Mouse (Mus musculus) MEL (cell line): ENCODE measurements around the gene Kctd11. TPM values are rescaled to one million over a fixed set of nuclear protein-coding genes. Genes with fewer than 3 reads are reported as not detected.

Experiments used
- DNase-seq: peaks from one replicate; pipeline ENCODE4 v3.0.0; 2011; ENCODE audit warnings: low read depth, low spot score
- H3K27ac ChIP-seq: 2 replicates; pipeline ENCODE4 v1.5.1; 2012; ENCODE audit warnings: low read depth, mild to moderate bottlenecking, control low read depth, low read length, moderate library complexity; ENCODE audit not compliant: control insufficient read depth
- H3K27me3 ChIP-seq, 2 experiments: fragments of 150-350 bp in 1 of 2; sonication (generic) in 1 of 2; 2 replicates each; pipeline ENCODE4 v1.6.1; 2012; ENCODE audit warnings: low read length in 2 of 2, mild to moderate bottlenecking in 2 of 2, improper control_type of control experiment in 1 of 2, moderate library complexity in 1 of 2; ENCODE audit not compliant: insufficient read depth in 2 of 2, control insufficient read depth in 1 of 2
- H3K36me3 ChIP-seq, 2 experiments: 2 replicates each; pipeline ENCODE4 v1.6.1; 2012 to 2014; ENCODE audit warnings: low read length in 2 of 2, improper control_type of control experiment in 1 of 2, inconsistent platforms in 1 of 2, mild to moderate bottlenecking in 1 of 2; ENCODE audit not compliant: insufficient read depth in 2 of 2, control insufficient read depth in 1 of 2
- H3K4me1 ChIP-seq, 2 experiments: fragments of 150-350 bp in 1 of 2; sonication (generic) in 1 of 2; 2 replicates each; pipeline ENCODE4 v1.6.1; 2012; ENCODE audit warnings: low read length in 2 of 2, improper control_type of control experiment in 1 of 2, mild to moderate bottlenecking in 1 of 2; ENCODE audit not compliant: insufficient read depth in 2 of 2, control insufficient read depth in 1 of 2
- H3K4me3 ChIP-seq, 2 experiments: fragments of 150-350 bp in 1 of 2; sonication (generic) in 1 of 2; 2 replicates each; pipeline ENCODE4 v1.5.1; 2012; ENCODE audit warnings: low read depth in 2 of 2, low read length in 2 of 2, mild to moderate bottlenecking in 2 of 2, moderate library complexity in 2 of 2, control low read depth in 1 of 2, improper control_type of control experiment in 1 of 2; ENCODE audit not compliant: control insufficient read depth in 1 of 2, insufficient read depth in 1 of 2
- H3K79me2 ChIP-seq: 2 replicates; pipeline ENCODE4 v1.6.1; 2012; ENCODE audit warnings: mild to moderate bottlenecking, low read length, moderate library complexity; ENCODE audit not compliant: control insufficient read depth, poor library complexity, insufficient read depth
- H3K9ac ChIP-seq: 2 replicates; pipeline ENCODE4 v1.6.1; 2012; ENCODE audit warnings: low read depth, mild to moderate bottlenecking, control low read depth, low read length, moderate library complexity; ENCODE audit not compliant: control insufficient read depth, poor library complexity, severe bottlenecking
- H3K9me3 ChIP-seq: fragments of 150-350 bp; sonication (generic); replicated peaks from 2 replicates; pipeline ENCODE4 v1.6.1; 2012; ENCODE audit warnings: mild to moderate bottlenecking, low read length, improper control_type of control experiment, moderate library complexity; ENCODE audit not compliant: insufficient read depth
- CTCF ChIP-seq, 3 experiments: IDR thresholded peaks in 2 of 3; conservative IDR thresholded peaks in 1 of 3; 2 replicates each; pipeline ENCODE4 v1.5.1; 2011 to 2012; ENCODE audit warnings: low read length in 3 of 3, low read depth in 2 of 3, mild to moderate bottlenecking in 2 of 3, improper control_type of control experiment in 1 of 3, inconsistent platforms in 1 of 3, mixed read lengths in 1 of 3, moderate library complexity in 1 of 3; ENCODE audit not compliant: control insufficient read depth in 1 of 3, insufficient read depth in 1 of 3, poor library complexity in 1 of 3, severe bottlenecking in 1 of 3
- E2F4 ChIP-seq: IDR thresholded peaks from 2 replicates; pipeline ENCODE4 v1.6.1; 2011; ENCODE audit warnings: low read depth, low read length, improper control_type of control experiment, borderline replicate concordance
- ELF1 ChIP-seq: IDR thresholded peaks from 2 replicates; pipeline ENCODE4 v1.6.1; 2014; ENCODE audit warnings: low read depth, mild to moderate bottlenecking, inconsistent platforms, low read length, improper control_type of control experiment, moderate library complexity
- EP300 ChIP-seq, 2 experiments: IDR thresholded peaks; 2 replicates each; pipeline ENCODE4 v1.6.1; 2011; ENCODE audit warnings: improper control_type of control experiment in 2 of 2, low read length in 2 of 2, low read depth in 1 of 2, mild to moderate bottlenecking in 1 of 2
- ETS1 ChIP-seq: IDR thresholded peaks from 2 replicates; pipeline ENCODE4 v1.6.1; 2012; ENCODE audit warnings: low read depth, mild to moderate bottlenecking, inconsistent platforms, low read length, improper control_type of control experiment, moderate library complexity
- GATA1 ChIP-seq: IDR thresholded peaks from 2 replicates; pipeline ENCODE4 v1.6.1; 2011; ENCODE audit warnings: low read depth, low read length, improper control_type of control experiment
- HCFC1 ChIP-seq: IDR thresholded peaks from 2 replicates; pipeline ENCODE4 v1.6.1; 2012; ENCODE audit warnings: low read depth, mild to moderate bottlenecking, inconsistent platforms, low read length, improper control_type of control experiment, moderate library complexity
- KAT2A ChIP-seq: conservative IDR thresholded peaks from 2 replicates; pipeline ENCODE4 v1.6.1; 2012; ENCODE audit warnings: low read depth, low read length, improper control_type of control experiment, inconsistent platforms
- MAFK ChIP-seq: IDR thresholded peaks from 2 replicates; pipeline ENCODE4 v1.6.1; 2011; ENCODE audit warnings: low read depth, mild to moderate bottlenecking, low read length, improper control_type of control experiment, borderline replicate concordance
- MAX ChIP-seq: IDR thresholded peaks from 2 replicates; pipeline ENCODE4 v1.6.1; 2011; ENCODE audit warnings: low read length, improper control_type of control experiment
- MEF2A ChIP-seq: IDR thresholded peaks from 2 replicates; pipeline ENCODE4 v1.6.1; 2014; ENCODE audit warnings: low read depth, mild to moderate bottlenecking, inconsistent platforms, low read length, improper control_type of control experiment; ENCODE audit not compliant: poor library complexity, insufficient replicate concordance, severe bottlenecking; ENCODE audit errors: extremely low read depth
- MXI1 ChIP-seq: IDR thresholded peaks from 2 replicates; pipeline ENCODE4 v1.6.1; 2011; ENCODE audit warnings: mild to moderate bottlenecking, low read depth, low read length, improper control_type of control experiment
- MYC ChIP-seq: IDR thresholded peaks from 2 replicates; pipeline ENCODE4 v1.6.1; 2011; ENCODE audit warnings: low read depth, mild to moderate bottlenecking, low read length, improper control_type of control experiment, moderate library complexity
- NELFE ChIP-seq: IDR thresholded peaks from 2 replicates; pipeline ENCODE4 v1.6.1; 2011; ENCODE audit warnings: low read depth, low read length, improper control_type of control experiment
- SIN3A ChIP-seq: IDR thresholded peaks from 2 replicates; pipeline ENCODE4 v1.6.1; 2012; ENCODE audit warnings: low read length, improper control_type of control experiment, inconsistent platforms
- TAL1 ChIP-seq: IDR thresholded peaks from 2 replicates; pipeline ENCODE4 v1.6.1; 2012; ENCODE audit warnings: mild to moderate bottlenecking, inconsistent platforms, low read length, moderate library complexity, mixed read lengths
- USF1 ChIP-seq: IDR thresholded peaks from 2 replicates; pipeline ENCODE4 v1.6.1; 2014; ENCODE audit warnings: low read depth, mild to moderate bottlenecking, inconsistent platforms, low read length, improper control_type of control experiment, moderate library complexity
- USF2 ChIP-seq, 2 experiments: IDR thresholded peaks; 2 replicates each; pipeline ENCODE4 v1.6.1; 2011 to 2012; ENCODE audit warnings: improper control_type of control experiment in 2 of 2, low read length in 2 of 2, borderline replicate concordance in 1 of 2, inconsistent platforms in 1 of 2, low read depth in 1 of 2, mild to moderate bottlenecking in 1 of 2; ENCODE audit not compliant: insufficient read depth in 1 of 2
- ZC3H11A ChIP-seq: IDR thresholded peaks from 2 replicates; pipeline ENCODE4 v1.6.1; 2012; ENCODE audit warnings: low read depth, mild to moderate bottlenecking, inconsistent platforms, low read length, improper control_type of control experiment
- ZKSCAN1 ChIP-seq: IDR thresholded peaks from 2 replicates; pipeline ENCODE4 v1.6.1; 2012; ENCODE audit warnings: low read depth, mild to moderate bottlenecking, inconsistent platforms, low read length, improper control_type of control experiment, moderate library complexity
- ZMIZ1 ChIP-seq: IDR thresholded peaks from 2 replicates; pipeline ENCODE4 v1.6.1; 2012; ENCODE audit warnings: low read depth, mild to moderate bottlenecking, inconsistent platforms, low read length, improper control_type of control experiment, moderate library complexity
- ZNF384 ChIP-seq: IDR thresholded peaks from 2 replicates; pipeline ENCODE4 v1.6.1; 2012; ENCODE audit warnings: low read depth, mild to moderate bottlenecking, inconsistent platforms, low read length, improper control_type of control experiment
- polyA plus RNA-seq, 2 experiments: library from polyadenylated mRNA; stranded (reverse) in 1 of 2; unstranded in 1 of 2; fragments of >175 nt in 1 of 2; fragments of >200 nt in 1 of 2; gene quantifications; 2 replicates each; pipeline versions ENCODE4 v1.2.1 to v1.2.4; 2012; ENCODE audit warnings: low replicate concordance in 2 of 2, low read depth in 1 of 2; ENCODE audit not compliant: insufficient read length in 2 of 2, insufficient read depth in 1 of 2, missing spikeins in 1 of 2
- total RNA-seq: library from RNA; depleted of rRNA; stranded (reverse); fragments of 300-350 nt; gene quantifications from 2 replicates; pipeline ENCODE4 v1.2.3, GENCODE M21; 2012

Kctd11 gene
- total and polyA plus RNA-seq, 3 experiments: 0.19 to 0.49 TPM; not detected in 1

- Histone ChIP-seq H3K9ac (no peak overlapping the region), H3K27me3 (no peaks in the 10 kb centered on the region), H3K9me3 (no peaks in the 10 kb centered on the region), H3K4me3 (no peak overlapping the region), H3K27ac (no peak overlapping the region), H3K79me2 (no peaks in the 10 kb centered on the region; the same call in none of the 2 replicates), H3K4me1 (peaks cover 13 to 27% of the 10 kb centered on the region in 2 experiments), H3K36me3 (peaks cover 0 to 15% of the 10 kb centered on the region in 2 experiments; a peak in 2 of 4 replicates)
- peak; percentile 73 for DNase-seq
- TF ChIP-seq SIN3A: 0 out of 2 replicates have a peak, but pooled peaks have one; percentile 24
- TF ChIP-seq ETS1: 0 out of 2 replicates have a peak, but pooled peaks have one; percentile 5
- TF ChIP-seq MAX: no peak
- no peak for TF ChIP-seq MAFK
- no peak for TF ChIP-seq ELF1
- TF ChIP-seq ZC3H11A: no peak
- no peak for TF ChIP-seq ZMIZ1
- no peak for TF ChIP-seq E2F4
- TF ChIP-seq GATA1: no peak; the same call in none of the 2 replicates
- TF ChIP-seq CTCF (IDR thresholded peaks at IDR 0.05 in 2 of 3, conservative IDR thresholded peaks at IDR 0.05 in 1 of 3; ENCODE audit: control insufficient read depth in 1 of 3, insufficient read depth in 1 of 3, low read depth in 2 of 3, low read length in 3 of 3, poor library complexity in 1 of 3, severe bottlenecking in 1 of 3): no peak
- peak; percentile 21; the same call in 1 of the 2 replicates for TF ChIP-seq MYC
- no peak for TF ChIP-seq KAT2A
- TF ChIP-seq USF1: no peak
- peak; percentile 26 to 49; a peak in 3 of 4 replicates for TF ChIP-seq EP300 (IDR thresholded peaks at IDR 0.05; ENCODE audit: low read depth in 1 of 2, low read length in 2 of 2)
- no peak for TF ChIP-seq USF2 (IDR thresholded peaks at IDR 0.05; ENCODE audit: borderline replicate concordance in 1 of 2, insufficient read depth in 1 of 2, low read depth in 1 of 2, low read length in 2 of 2)
- TF ChIP-seq ZNF384: peak; percentile 5
- no peak for TF ChIP-seq HCFC1
- no peak for TF ChIP-seq MEF2A
- no peak for TF ChIP-seq NELFE
- no peak for TF ChIP-seq ZKSCAN1
- 0 out of 2 replicates have a peak, but pooled peaks have one; percentile 38 for TF ChIP-seq MXI1
- TF ChIP-seq TAL1: 0 out of 2 replicates have a peak, but pooled peaks have one; percentile 13
These were observed 10.3 kb upstream of the Kctd11 start for GRCm38 (mm10) chr11:69891482-69891881.
